Mouse (Mus musculus) urinary bladder, adult 2 months (tissue): ENCODE results near the gene Gm8127. TPM values are rescaled to one million over a fixed set of nuclear protein-coding genes. Genes with fewer than 3 reads are reported as not detected.

Experiments
- polyA plus RNA-seq: library from polyadenylated mRNA; depleted of rRNA; stranded (reverse); fragments of >200 nt; gene quantifications from 2 replicates; pipeline ENCODE4 v1.2.3, GENCODE M21; 2012; rRNA removed

Gm8127 gene
- polyA plus RNA-seq, 1 experiment: not detected

Other genes with a start within 250 kb of the Gm8127 start
- not detected in 2 replicates for gene Gm8094, start 217.2 kb downstream of the Gm8127 start, polyA plus RNA-seq
- gene Gm8104, start 193.2 kb downstream of the Gm8127 start, polyA plus RNA-seq: not detected in 2 replicates
- gene Gm7233, start 114.0 kb downstream of the Gm8127 start, polyA plus RNA-seq: not detected in 2 replicates
- not detected in 2 replicates for gene Gm8122, start 58.5 kb downstream of the Gm8127 start, polyA plus RNA-seq
- gene Gm8126, start 35.2 kb downstream of the Gm8127 start, polyA plus RNA-seq: not detected in 2 replicates
- not detected in 2 replicates for gene Gm9732, start 18.8 kb downstream of the Gm8127 start, polyA plus RNA-seq
- not detected in 2 replicates for gene 1700001F09Rik, start 54.0 kb upstream of the Gm8127 start, polyA plus RNA-seq
- not detected in 2 replicates for gene Gm8138, start 122.5 kb upstream of the Gm8127 start, polyA plus RNA-seq
- gene Gm5799, start 249.7 kb upstream of the Gm8127 start, polyA plus RNA-seq: not detected in 2 replicates